Mouse (Mus musculus): ENCODE data around the gene Pi16. TPM values are rescaled to one million over a fixed set of nuclear protein-coding genes. Genes with fewer than 3 reads are reported as not detected.
A peak's percentile ranks its signal among the peaks of the same experiment; 100 is the strongest.
"Not testable (repeated sequence)": the region's sequence is repeated elsewhere in the genome, so short reads cannot be mapped to it uniquely, and the experiment has no call there.

The Pi16 gene
- polyA plus RNA-seq (2015; fragmentation: Nextera tagmentation; extraction: Ambion mirVana): 1.5 and 1.8 TPM in 2 replicates

GRCm38 (mm10) chr17:29317380-29317779 lies at the start of gene Pi16:
Pi16 (plus strand) TSS chr17:29317680.
- H3K4me2 ChIP-seq; ATAC-seq (ENCODE audit: low read depth): not testable (repeated sequence)

DNA sequence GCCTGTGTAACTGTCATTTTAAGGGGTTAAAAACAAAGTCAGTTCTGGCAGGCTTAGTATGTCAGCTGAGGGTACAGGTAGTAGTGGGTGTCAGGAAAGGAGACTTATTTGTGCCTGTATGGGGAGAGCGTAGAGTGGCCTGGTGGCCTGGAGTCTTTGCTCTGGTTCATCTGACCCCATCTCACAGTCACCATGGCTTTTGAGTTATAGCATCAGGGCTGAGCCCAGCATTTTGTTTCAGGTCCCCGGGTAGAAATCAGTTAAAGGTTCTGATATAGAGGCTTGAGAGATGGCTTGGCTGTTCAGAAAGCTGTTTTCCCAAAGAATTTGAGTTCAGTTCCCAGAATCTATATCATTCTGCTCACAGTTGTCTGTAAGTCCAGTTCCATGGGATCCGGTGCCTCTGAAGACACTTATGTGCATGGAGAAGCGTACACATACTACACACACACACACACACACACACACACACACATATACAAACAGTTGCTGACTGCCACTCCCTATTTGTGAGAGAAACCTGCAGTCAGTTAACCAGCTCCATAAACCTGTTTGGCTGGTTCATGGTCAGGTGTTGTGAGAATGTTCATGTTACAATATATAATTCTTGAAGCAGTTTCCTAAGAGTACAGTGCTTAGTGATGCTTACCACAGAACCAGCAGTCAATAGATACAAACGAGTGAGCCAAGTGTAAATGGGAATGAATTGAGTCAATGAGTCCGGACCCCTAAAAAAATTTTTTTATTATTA lies 49.4 kb upstream of the Pi16 start:
- H3K27me3 ChIP-seq: no peaks in the 10 kb centered on the region
- WGBS: 60% methylated on average over 6 of the region's 6 CpGs
- H3K9me3 ChIP-seq: no peaks in the 10 kb centered on the region
- H3K4me2 ChIP-seq: peak overlapping the region; percentile 63
- ATAC-seq (ENCODE audit: low read depth): peak; percentile 32
- H3K36me3 ChIP-seq: no peaks in the 10 kb centered on the region
- peak overlapping the region; percentile 81 for H3K4me3 ChIP-seq
- peak overlapping the region; percentile 64 for H3K9ac ChIP-seq
- H3K4me1 ChIP-seq (replicated peaks): peaks cover 33% of the 10 kb centered on the region
- peak overlapping the region; percentile 42 for H3K27ac ChIP-seq (replicated peaks)

More at GRCm38 (mm10) chr17:29317380-29317779, at the start of gene Pi16:
- H3K36me3 ChIP-seq; H3K27ac ChIP-seq (replicated peaks); H3K9ac ChIP-seq; H3K9me3 ChIP-seq; H3K4me3 ChIP-seq: not testable (repeated sequence)
- H3K27me3 ChIP-seq: peaks cover 30% of the 10 kb centered on the region
- H3K4me1 ChIP-seq (replicated peaks): peaks cover 20% of the 10 kb centered on the region
- WGBS: 86% methylated on average over 3 of the region's 3 CpGs

DNA sequence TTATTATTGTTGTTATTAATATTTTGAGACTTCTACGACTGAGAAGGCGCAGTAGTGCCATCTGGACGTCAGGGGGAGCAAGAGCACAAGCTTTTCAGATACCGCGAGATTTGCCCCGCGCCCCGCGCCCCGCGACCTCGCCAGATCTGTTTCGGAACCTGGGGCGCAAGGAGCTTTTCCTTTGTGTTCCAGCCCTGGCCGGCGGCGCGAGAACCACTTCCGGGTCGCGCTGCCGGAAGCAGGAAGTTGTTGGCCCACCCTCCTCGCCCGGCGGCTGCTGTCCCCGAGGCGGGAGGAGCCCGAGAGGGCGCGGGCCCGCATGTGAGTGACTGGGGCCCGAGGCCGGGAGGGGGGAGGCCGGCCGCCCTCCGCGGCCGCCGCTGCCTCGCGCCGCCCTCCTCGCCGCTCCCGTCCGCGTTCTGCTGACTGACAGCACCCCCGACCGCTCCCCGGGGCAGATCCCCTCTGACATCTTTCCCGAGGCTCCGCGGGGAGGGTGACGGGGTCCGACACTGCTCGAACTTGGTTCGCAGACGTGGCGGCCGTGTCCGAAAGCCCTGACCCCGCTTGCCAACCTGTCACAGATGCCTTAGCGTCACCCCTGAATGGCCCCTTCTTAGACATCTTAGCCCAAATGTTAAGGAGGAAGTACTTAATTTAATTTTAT lies 48.7 kb upstream of the Pi16 start, which contains the start of gene BC004004:
BC004004 (plus strand) TSS at position 107 of the 667 bp plus-strand sequence.
- peaks cover 30% of the 10 kb centered on the region for H3K4me1 ChIP-seq (replicated peaks)
- H3K9me3 ChIP-seq: no peaks in the 10 kb centered on the region
- peak; percentile 87 for ATAC-seq (ENCODE audit: low read depth)
- no peaks in the 10 kb centered on the region for H3K27me3 ChIP-seq
- peak within 1 kb of the TSS; percentile 81 for H3K4me3 ChIP-seq
- WGBS: under 1% methylated on average over 60 of the region's 63 CpGs
- peak within 1 kb of the TSS; percentile 92 for H3K27ac ChIP-seq (replicated peaks)
- peak within 1 kb of the TSS; percentile 63 for H3K4me2 ChIP-seq
- no peaks in the 10 kb centered on the region for H3K36me3 ChIP-seq
- peak within 1 kb of the TSS; percentile 94 for H3K9ac ChIP-seq

DNA sequence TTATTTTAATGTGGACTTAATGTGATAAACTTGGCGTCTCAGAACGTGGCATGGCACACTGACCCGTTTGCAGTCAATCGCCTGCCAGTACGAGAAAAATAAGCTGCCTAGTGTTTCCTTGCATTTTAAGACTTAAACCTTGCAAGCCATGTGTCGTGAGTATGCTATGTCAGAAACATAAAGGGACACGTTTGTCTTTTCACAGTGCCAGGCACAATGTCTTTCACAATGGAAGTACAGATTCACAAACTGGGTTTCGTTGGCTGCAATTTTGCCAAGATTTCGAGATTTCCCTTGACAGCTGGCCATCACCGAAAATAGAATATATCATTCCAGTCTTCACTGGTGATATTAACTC lies 48.2 kb upstream of the Pi16 start:
- 20% methylated on average over 10 of the region's 10 CpGs for WGBS
- Histone ChIP-seq H3K27me3 (no peaks in the 10 kb centered on the region), H3K27ac (replicated peaks) (peak overlapping the region; percentile 92), H3K9ac (peak overlapping the region; percentile 94), H3K9me3 (no peaks in the 10 kb centered on the region), H3K36me3 (no peaks in the 10 kb centered on the region), H3K4me1 (replicated peaks) (peaks cover 32% of the 10 kb centered on the region), H3K4me2 (peak overlapping the region; percentile 63), H3K4me3 (peak overlapping the region; percentile 81)
- no peak for ATAC-seq (ENCODE audit: low read depth)

DNA sequence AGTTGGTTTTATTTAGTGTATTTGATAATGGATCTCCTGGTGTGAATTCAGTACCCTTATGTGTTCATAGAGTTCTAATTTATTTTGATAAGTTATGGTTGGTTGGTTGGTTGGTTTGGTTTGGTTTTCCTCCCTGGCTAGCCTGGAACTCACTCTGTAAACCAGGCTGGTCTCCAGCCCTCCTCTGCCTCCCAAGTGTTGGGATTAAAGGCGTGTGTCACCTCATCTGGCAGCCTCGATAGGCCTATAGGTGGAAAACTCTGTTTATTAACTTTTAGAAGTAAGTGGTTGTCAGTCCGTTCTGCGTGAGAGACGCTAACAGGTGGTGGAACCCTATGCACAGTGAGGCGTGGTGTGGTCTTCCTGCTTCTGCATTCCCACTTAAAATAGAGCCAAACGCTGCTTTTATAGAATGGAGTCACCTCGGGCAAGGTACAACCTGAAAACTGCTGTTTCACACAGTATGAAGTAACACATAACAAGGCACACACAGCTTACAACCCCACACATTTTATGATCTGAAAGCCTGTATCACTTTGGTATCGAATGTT lies 47.3 kb upstream of the Pi16 start:
- 0 out of 2 replicates have a peak overlapping the region, but pooled peaks have one; percentile 81 for H3K4me3 ChIP-seq
- H3K27me3 ChIP-seq: no peaks in the 10 kb centered on the region
- 92% methylated on average over 9 of the region's 9 CpGs for WGBS
- H3K36me3 ChIP-seq: no peaks in the 10 kb centered on the region
- peaks cover 28% of the 10 kb centered on the region for H3K4me1 ChIP-seq (replicated peaks)
- no peak overlapping the region for H3K9ac ChIP-seq
- no peaks in the 10 kb centered on the region for H3K9me3 ChIP-seq
- no peak for ATAC-seq (ENCODE audit: low read depth)
- no peak overlapping the region for H3K27ac ChIP-seq (replicated peaks)
- peak overlapping the region; percentile 63 for H3K4me2 ChIP-seq

GRCm38 (mm10) chr17:29273156-29273555 lies 44.3 kb upstream of the Pi16 start:
- H3K9ac ChIP-seq: no peak overlapping the region
- H3K4me1 ChIP-seq (replicated peaks): peaks cover 25% of the 10 kb centered on the region
- H3K4me2 ChIP-seq: no peak overlapping the region
- 84% methylated on average over 7 of the region's 7 CpGs for WGBS
- ATAC-seq (ENCODE audit: low read depth): no peak
- H3K4me3 ChIP-seq: no peak overlapping the region
- no peaks in the 10 kb centered on the region for H3K27me3 ChIP-seq
- no peak overlapping the region for H3K27ac ChIP-seq (replicated peaks)
- H3K9me3 ChIP-seq: no peaks in the 10 kb centered on the region
- H3K36me3 ChIP-seq: 0 out of 2 replicates have a peak, but pooled peaks cover 5% of the 10 kb centered on the region

GRCm38 (mm10) chr17:29273889-29274288 lies 43.6 kb upstream of the Pi16 start:
- Histone ChIP-seq H3K9ac (no peak overlapping the region), H3K4me1 (replicated peaks) (peaks cover 22% of the 10 kb centered on the region)
- no peak for ATAC-seq (ENCODE audit: low read depth)

GRCm38 (mm10) chr17:29280422-29280821 lies 37.1 kb upstream of the Pi16 start:
- Histone ChIP-seq H3K9me3 (no peaks in the 10 kb centered on the region), H3K27me3 (no peaks in the 10 kb centered on the region), H3K36me3 (peaks cover 57% of the 10 kb centered on the region), H3K27ac (replicated peaks) (no peak overlapping the region), H3K9ac (no peak overlapping the region), H3K4me2 (no peak overlapping the region), H3K4me3 (no peak overlapping the region), H3K4me1 (replicated peaks) (0 out of 2 replicates have a peak, but pooled peaks cover 9% of the 10 kb centered on the region)
- 94% methylated on average over 5 of the region's 5 CpGs for WGBS
- ATAC-seq (ENCODE audit: low read depth): no peak

More at GRCm38 (mm10) chr17:29273889-29274288, 43.6 kb upstream of the Pi16 start:
- Histone ChIP-seq H3K27ac (replicated peaks) (no peak overlapping the region), H3K36me3 (0 out of 2 replicates have a peak, but pooled peaks cover 12% of the 10 kb centered on the region), H3K4me3 (no peak overlapping the region), H3K4me2 (no peak overlapping the region), H3K9me3 (no peaks in the 10 kb centered on the region), H3K27me3 (no peaks in the 10 kb centered on the region)
- 72% methylated on average over 11 of the region's 11 CpGs for WGBS

DNA sequence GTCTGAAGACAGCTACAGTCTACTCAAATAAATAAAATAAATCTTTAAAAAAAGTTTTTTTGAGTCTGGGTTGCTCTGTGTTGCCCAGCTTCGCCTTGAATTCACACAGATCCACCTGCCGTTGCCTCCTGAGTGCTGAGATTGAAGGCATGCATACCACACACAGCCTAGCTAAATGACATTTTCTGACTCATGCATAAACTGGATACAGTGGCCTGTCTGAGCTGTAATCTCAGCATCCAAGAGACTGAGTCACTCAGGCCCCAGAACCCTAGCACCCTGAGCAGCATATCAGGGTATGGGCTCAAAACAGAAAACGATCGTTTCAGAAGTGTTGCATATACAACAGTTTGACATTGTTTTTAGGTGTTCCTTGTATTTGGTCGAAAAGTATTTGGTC lies 35.9 kb upstream of the Pi16 start:
- 0 out of 2 replicates have a peak, but pooled peaks cover 9% of the 10 kb centered on the region for H3K4me1 ChIP-seq (replicated peaks)
- ATAC-seq (ENCODE audit: low read depth): no peak
- H3K27me3 ChIP-seq: no peaks in the 10 kb centered on the region
- no peaks in the 10 kb centered on the region for H3K9me3 ChIP-seq
- H3K27ac ChIP-seq (replicated peaks): no peak overlapping the region
- 90% methylated on average over 5 of the region's 5 CpGs for WGBS
- peaks cover 62% of the 10 kb centered on the region for H3K36me3 ChIP-seq
- H3K4me2 ChIP-seq: no peak overlapping the region
- no peak overlapping the region for H3K4me3 ChIP-seq
- no peak overlapping the region for H3K9ac ChIP-seq

- H3K36me3 ChIP-seq: peaks cover 62% of the 10 kb centered on the region
Observed at GRCm38 (mm10) chr17:29282216-29282952, 35.1 kb upstream of the Pi16 start.

GRCm38 (mm10) chr17:29291793-29292192 lies 25.7 kb upstream of the Pi16 start:
- Histone ChIP-seq H3K4me3 (no peak overlapping the region), H3K9ac (no peak overlapping the region), H3K9me3 (no peaks in the 10 kb centered on the region), H3K27me3 (no peaks in the 10 kb centered on the region), H3K36me3 (peaks cover 52% of the 10 kb centered on the region), H3K4me1 (replicated peaks) (no peaks in the 10 kb centered on the region), H3K4me2 (no peak overlapping the region), H3K27ac (replicated peaks) (no peak overlapping the region)
- 85% methylated on average over 7 of the region's 7 CpGs for WGBS
- no peak for ATAC-seq (ENCODE audit: low read depth)

More at GRCm38 (mm10) chr17:29282216-29282952, 35.1 kb upstream of the Pi16 start:
- Histone ChIP-seq H3K9ac (no peak overlapping the region), H3K4me3 (no peak overlapping the region), H3K27ac (replicated peaks) (peak overlapping the region; percentile 34), H3K9me3 (no peaks in the 10 kb centered on the region), H3K4me2 (no peak overlapping the region), H3K4me1 (replicated peaks) (0 out of 2 replicates have a peak, but pooled peaks cover 9% of the 10 kb centered on the region), H3K27me3 (no peaks in the 10 kb centered on the region)
- 64% methylated on average over 21 of the region's 21 CpGs for WGBS
- ATAC-seq (ENCODE audit: low read depth): no peak
